Mouse (Mus musculus): Measurements from ENCODE around the gene Asic1. TPM values are rescaled to one million over a fixed set of nuclear protein-coding genes. Genes with fewer than 3 reads are reported as not detected.

The Asic1 gene
- 0.61 TPM for polyA plus RNA-seq (2017; shearing (Covaris generic))

DNA sequence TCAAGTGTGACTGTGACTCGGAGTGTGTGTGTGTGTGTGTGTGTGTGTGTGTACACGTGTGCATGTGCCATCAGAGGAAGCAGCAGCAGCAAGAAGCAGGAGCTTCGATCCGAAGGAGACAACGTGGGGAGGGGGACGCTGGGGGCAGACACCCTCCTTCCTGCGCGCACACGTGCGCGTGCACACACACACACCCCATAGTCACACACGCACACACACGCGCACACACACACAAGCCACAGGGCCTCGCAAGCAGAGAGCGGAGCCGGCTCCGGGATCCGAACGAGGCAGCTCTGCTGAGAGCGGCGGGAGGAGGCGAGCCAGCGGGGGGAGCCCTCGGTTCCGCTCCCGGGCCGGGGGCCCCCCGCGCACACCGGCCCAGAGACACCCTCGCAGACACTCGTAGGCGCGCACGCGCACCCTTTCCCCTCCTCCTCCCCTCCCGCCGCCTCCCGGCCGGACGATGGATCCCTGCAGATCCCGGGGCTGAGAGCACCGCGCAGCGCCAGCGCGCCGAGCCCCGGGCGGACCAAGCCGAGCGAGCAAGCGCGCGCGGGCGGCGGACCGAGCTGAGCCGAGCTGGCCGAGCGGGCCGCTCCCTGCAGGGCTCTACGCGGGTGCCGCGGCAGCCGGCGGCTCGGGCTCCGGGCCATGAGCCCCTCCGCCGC lies at the start of gene Asic1:
Gene Asic1 (plus strand): TSS at position 215 of the 668 bp plus-strand sequence.

DNA sequence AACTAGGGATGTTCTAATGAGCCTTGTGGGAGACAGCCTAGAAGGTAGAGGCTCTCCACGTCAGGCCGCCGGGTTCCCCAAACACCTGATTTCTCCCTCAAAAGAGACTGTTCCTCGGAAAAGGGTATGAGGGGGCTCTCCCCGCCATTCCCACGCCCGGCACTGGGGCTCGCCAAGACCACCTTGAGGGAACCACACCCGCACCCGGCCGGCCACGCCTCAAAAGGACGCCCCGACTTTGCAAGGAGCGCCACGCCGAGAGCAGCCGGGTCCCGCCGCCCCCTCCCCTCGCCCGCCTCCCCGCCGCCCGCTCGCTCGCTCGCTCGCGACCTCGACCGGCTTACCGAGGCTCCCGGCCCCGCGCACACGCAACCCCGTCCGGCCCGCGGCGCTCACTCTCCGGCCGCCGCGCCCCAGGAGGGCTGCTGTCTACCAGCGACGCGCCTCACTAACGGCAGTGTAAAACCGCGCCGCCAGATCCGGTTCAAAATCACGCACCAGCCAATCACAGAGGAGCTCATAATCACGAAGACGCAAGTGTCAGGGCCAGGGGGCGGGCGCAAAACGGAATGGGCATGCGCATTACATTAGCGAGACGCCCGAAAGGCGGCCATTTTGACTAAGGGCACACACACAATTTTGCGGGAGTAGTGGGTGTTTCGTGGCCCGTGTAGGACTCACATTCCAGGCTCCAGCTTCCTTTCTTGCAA lies 18.9 kb upstream of the Asic1 start, which contains the start of gene Racgap1:
Gene Racgap1 (minus strand): TSS at position 494 of the 710 bp plus-strand sequence.

DNA sequence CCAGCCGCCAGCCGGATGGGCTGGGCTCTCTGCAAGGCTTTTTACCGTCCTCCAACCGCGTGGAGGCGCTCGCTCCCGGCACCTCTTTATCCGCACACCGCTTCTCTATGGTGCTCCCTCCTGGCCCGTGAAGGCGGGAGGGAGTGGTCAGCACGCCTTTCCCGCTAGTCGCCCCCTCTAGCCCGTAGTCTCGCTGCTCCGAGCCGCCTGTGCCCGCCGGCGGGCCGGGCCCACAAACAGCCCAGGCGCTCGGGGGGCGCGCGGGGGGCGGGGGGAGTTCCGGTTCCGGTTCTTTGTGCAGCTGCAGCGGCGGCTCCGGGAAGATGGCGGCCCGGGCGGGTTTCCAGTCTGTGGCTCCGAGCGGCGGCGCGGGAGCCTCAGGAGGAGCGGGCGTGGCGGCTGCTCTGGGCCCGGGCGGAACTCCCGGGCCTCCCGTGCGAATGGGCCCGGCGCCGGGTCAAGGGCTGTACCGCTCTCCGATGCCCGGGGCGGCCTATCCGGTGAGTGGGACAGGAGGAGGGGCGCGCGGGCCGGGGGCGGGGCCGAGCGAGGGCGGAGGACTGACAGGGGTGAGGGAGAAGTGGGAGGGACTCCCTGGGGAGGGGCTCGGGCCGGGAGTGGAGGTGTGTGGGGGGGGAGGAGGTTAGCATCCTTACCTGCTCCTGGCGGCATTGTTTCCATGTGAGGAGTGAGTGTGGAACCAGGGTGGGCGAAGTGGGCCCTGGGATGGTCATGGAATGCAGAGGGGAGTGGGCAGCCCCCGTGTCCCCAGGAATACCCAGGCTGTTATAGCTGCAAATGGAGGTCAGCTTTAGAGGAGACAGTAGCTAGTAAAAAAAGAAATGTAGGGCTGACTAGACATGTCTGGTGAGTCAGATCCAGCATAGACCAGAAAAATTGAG lies 32.1 kb downstream of the Asic1 start, which contains the start of gene Smarcd1:
Gene Smarcd1 (plus strand): TSS at position 131 of the 902 bp plus-strand sequence.

DNA sequence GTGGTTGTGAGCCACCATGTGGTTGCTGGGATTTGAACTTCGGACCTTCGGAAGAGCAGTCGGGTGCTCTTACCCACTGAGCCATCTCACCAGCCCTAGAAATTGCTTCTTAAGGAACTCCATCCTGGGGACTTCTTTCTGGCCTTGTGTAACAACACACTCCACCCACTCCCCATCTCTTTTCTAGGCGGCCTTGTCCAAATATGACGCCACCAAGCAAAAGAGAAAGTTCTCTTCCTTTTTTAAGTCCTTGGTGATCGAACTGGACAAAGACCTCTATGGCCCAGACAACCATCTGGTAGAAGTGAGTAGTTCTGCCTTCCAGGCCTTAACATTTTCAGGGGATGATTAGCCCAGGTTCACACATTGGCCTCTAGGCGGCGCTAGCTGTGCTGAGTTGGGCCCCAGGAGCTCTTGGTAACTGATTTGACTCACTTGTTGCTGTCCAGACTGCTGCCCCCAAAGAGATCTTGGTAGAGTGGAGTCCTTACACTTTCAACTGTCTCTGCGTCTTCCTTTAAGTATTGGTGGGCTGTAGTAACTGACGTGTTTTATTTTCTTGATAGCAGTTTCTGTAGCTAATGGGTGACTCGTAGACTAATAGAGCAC lies 35.4 kb downstream of the Asic1 start, which contains the start of gene Gm17349:
Gene Gm17349 (minus strand): TSS at position 51 of the 609 bp plus-strand sequence.

DNA sequence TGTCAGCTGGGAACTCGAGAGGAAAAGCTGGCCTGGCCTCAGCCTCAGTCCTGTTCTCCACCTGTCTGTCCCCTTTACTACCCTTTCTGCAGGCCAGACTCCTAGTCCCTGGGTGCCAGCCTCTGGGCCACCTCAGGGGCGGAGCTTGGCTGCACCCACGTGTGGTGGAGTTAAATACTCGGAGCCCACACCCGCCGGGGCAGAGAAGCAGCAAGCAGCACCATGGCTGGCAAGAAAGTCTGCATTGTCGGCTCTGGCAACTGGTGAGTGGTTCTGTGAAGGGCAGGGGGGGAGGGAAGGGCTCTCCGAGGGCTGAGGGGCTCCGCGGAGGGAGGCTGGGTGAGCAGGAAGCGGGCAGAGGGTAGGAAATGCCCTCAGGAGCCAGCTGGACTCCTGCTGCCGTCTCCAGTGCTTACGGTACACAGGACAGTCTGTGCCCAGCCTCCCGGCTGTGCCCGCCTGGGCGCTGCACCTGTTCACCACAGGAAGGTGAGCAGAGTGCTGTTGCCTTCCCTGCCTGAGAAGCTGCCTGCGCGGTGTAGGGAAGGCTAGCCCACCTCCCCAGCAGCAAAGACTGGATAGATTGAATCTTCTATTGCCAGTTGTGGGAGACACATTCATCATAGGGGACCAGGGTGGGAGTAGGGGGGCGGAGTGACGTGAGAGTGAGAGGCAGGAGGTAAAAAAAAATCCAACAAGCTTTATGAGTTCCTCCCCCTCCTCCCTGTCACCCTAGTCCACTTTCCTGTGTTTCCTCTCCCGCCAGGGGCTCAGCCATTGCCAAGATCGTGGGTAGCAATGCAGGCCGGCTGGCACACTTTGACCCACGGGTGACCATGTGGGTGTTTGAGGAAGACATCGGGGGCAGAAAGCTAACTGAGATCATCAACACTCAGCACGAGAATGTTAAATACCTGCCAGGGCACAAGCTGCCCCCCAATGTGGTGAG lies 47.5 kb downstream of the Asic1 start, which contains the start of gene Gpd1:
Gene Gpd1 (plus strand): TSS at position 130 of the 949 bp plus-strand sequence.

DNA sequence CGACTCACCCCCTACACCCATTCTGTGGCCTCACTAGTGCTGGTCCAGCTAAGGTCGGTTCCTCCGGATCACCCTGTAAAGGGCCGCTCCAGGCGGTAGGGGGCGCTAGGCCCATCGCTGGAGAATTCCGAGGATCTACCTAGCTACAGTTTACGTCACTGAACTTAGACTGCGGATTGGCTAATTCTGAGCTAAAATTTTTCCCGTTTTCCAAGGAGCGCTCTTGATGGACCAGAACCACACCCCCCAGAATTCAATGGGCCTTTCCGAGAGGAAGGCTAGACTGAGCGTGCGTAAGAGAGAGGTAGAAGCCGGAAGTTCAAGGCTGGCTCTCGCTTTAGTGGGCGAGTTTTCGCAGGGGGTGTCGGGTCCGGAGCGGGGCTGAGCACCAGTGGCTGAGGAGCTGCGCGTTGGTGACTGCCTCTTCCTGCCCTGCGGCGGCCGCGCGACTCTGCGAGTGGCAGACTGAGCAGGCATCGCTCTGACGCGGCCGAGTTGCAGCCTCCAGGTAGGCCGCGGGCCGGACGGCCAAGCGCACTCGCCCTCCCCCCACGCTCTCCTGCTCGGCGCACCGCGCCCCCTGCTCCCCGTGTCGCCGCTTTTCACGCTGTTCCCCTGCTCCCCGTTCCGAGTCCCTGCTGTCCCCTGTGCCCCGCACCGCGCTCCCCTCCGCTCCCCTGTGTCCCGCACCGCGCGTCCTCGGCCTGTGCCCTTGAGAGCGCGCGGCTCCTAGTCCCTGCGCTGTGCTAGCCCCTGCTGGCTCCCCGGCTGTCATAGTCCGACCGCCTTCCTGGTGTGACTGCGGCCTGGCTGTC lies 55.4 kb downstream of the Asic1 start, which contains the start of gene Cox14:
Gene Cox14 (plus strand): TSS at position 278 of the 815 bp plus-strand sequence.

Other genes with a start within 250 kb of the Asic1 start
- gene Nckap5l, start 212.6 kb upstream of the Asic1 start, polyA plus RNA-seq (2017; shearing (Covaris generic)): 9.1 TPM
- 8.4 TPM for gene Bcdin3d, start 195.6 kb upstream of the Asic1 start, polyA plus RNA-seq (2017; shearing (Covaris generic))
- gene Faim2, start 142.2 kb upstream of the Asic1 start, polyA plus RNA-seq (2017; shearing (Covaris generic)): not detected
- gene Aqp2, start 91.3 kb upstream of the Asic1 start, polyA plus RNA-seq (2017; shearing (Covaris generic)): not detected
- not detected for gene Aqp5, start 79.6 kb upstream of the Asic1 start, polyA plus RNA-seq (2017; shearing (Covaris generic))
- gene Aqp6, start 69.0 kb upstream of the Asic1 start, polyA plus RNA-seq (2017; shearing (Covaris generic)): not detected
- 10.4 TPM for gene Racgap1, start 18.7 kb upstream of the Asic1 start, polyA plus RNA-seq (2017; shearing (Covaris generic))
- gene Smarcd1, start 31.8 kb downstream of the Asic1 start, polyA plus RNA-seq (2017; shearing (Covaris generic)): 24.9 TPM
- gene Gm17349, start 35.1 kb downstream of the Asic1 start, polyA plus RNA-seq (2017; shearing (Covaris generic)): not detected
- gene Gpd1, start 47.1 kb downstream of the Asic1 start, polyA plus RNA-seq (2017; shearing (Covaris generic)): not detected
- gene Cox14, start 55.2 kb downstream of the Asic1 start, polyA plus RNA-seq (2017; shearing (Covaris generic)): 115 TPM
- 64.6 TPM for gene Cers5, start 102.5 kb downstream of the Asic1 start, polyA plus RNA-seq (2017; shearing (Covaris generic))
- 0.54 TPM for gene Lima1, start 205.1 kb downstream of the Asic1 start, polyA plus RNA-seq (2017; shearing (Covaris generic))